Mouse (Mus musculus) small intestine, adult 10 weeks (tissue): Measurements from ENCODE around the gene Sf1. TPM values are rescaled to one million over a fixed set of nuclear protein-coding genes. Genes with fewer than 3 reads are reported as not detected.

ENCODE experiments used
- polyA plus RNA-seq: library from polyadenylated mRNA; stranded (reverse); fragments of 350-450 nt; fragmentation: Illumina TruSeq; extraction: RNeasy Lipid Tissue Mini Kit (QIAGEN cat#74804); gene quantifications from one replicate; pipeline ENCODE4 v1.2.3, GENCODE M21; 2014; ENCODE audit warnings: low replicate concordance

Sf1 gene
- polyA plus RNA-seq = 86.9 TPM

GRCm38 (mm10) chr19:6363411-6364240, at the start of gene Sf1:
TSS of gene Sf1 (plus strand) at chr19:6363690.

GRCm38 (mm10) chr19:6334673-6335457, 28.6 kb upstream of the Sf1 start, which contains the start of gene Men1:
TSS of gene Men1 (plus strand) at chr19:6334979.

GRCm38 (mm10) chr19:6340524-6341452, 22.7 kb upstream of the Sf1 start, which contains the start of gene Map4k2:
TSS of gene Map4k2 (plus strand) at chr19:6341135.

GRCm38 (mm10) chr19:6384128-6384527, 20.6 kb downstream of the Sf1 start, which contains the start of gene Pygm:
TSS of gene Pygm (plus strand) at chr19:6384399.

GRCm38 (mm10) chr19:6399285-6400095, 36.0 kb downstream of the Sf1 start, which contains the start of gene Rasgrp2:
TSS of gene Rasgrp2 (plus strand) at chr19:6399340.

GRCm38 (mm10) chr19:6418233-6418879, 54.9 kb downstream of the Sf1 start, which contains the start of gene Nrxn2:
TSS of gene Nrxn2 (plus strand) at chr19:6418731.

Other genes with a start within 250 kb of the Sf1 start
- not detected for gene Sac3d1, start 245.0 kb upstream of the Sf1 start, polyA plus RNA-seq
- 4.0 TPM for gene Snx15, start 235.4 kb upstream of the Sf1 start, polyA plus RNA-seq
- gene Batf2, start 222.7 kb upstream of the Sf1 start, polyA plus RNA-seq = 0.41 TPM
- 1.0 TPM for gene Arl2, start 222.1 kb upstream of the Sf1 start, polyA plus RNA-seq
- 0.37 TPM for gene Majin, start 179.3 kb upstream of the Sf1 start, polyA plus RNA-seq
- not detected for gene Gpha2, start 137.3 kb upstream of the Sf1 start, polyA plus RNA-seq
- gene Ppp2r5b, start 127.8 kb upstream of the Sf1 start, polyA plus RNA-seq = 0.30 TPM
- gene Atg2a, start 122.0 kb upstream of the Sf1 start, polyA plus RNA-seq = 0.07 TPM
- gene Ehd1, start 87.0 kb upstream of the Sf1 start, polyA plus RNA-seq = 22.8 TPM
- gene Cdc42bpg, start 57.2 kb upstream of the Sf1 start, polyA plus RNA-seq = 4.0 TPM
- 3.2 TPM for gene Men1, start 28.7 kb upstream of the Sf1 start, polyA plus RNA-seq
- 3.2 TPM for gene Map4k2, start 22.6 kb upstream of the Sf1 start, polyA plus RNA-seq
- gene Pygm, start 20.7 kb downstream of the Sf1 start, polyA plus RNA-seq = 1.0 TPM
- 1.2 TPM for gene Rasgrp2, start 35.6 kb downstream of the Sf1 start, polyA plus RNA-seq
- not detected for gene Nrxn2, start 55.0 kb downstream of the Sf1 start, polyA plus RNA-seq
- gene Slc22a12, start 179.3 kb downstream of the Sf1 start, polyA plus RNA-seq = not detected